Mouse (Mus musculus) intestine, embryonic 15.5 days (tissue): ENCODE measurements around the gene Ccdc92. TPM values are rescaled to one million over a fixed set of nuclear protein-coding genes. Genes with fewer than 3 reads are reported as not detected.

Experiments
- ATAC-seq: fragments of 200-750 bp; cut with Nextera tagmentation; 2 replicates; pipeline ENCODE4 v1.8.0; 2017; ENCODE audit warnings: moderate TSS enrichment, moderate library complexity
- H3K27ac ChIP-seq: fragments of 300-500 bp; sonication (generic); 2 replicates; pipeline ENCODE4 v1.5.1; 2015; ENCODE audit warnings: mild to moderate bottlenecking, inconsistent platforms
- H3K27me3 ChIP-seq: fragments of 300-500 bp; sonication (generic); replicated peaks from 2 replicates; pipeline ENCODE4 v1.6.1; 2015; ENCODE audit warnings: inconsistent platforms
- H3K36me3 ChIP-seq: fragments of 300-500 bp; sonication (generic); 2 replicates; pipeline ENCODE4 v1.6.1; 2015; ENCODE audit warnings: inconsistent platforms
- H3K4me1 ChIP-seq: fragments of 300-500 bp; sonication (generic); replicated peaks from 2 replicates; pipeline ENCODE4 v1.6.1; 2015; ENCODE audit warnings: inconsistent platforms
- H3K4me2 ChIP-seq: fragments of 300-500 bp; sonication (generic); replicated peaks from 2 replicates; pipeline ENCODE4 v1.6.1; 2015; ENCODE audit warnings: mild to moderate bottlenecking, inconsistent platforms
- H3K4me3 ChIP-seq: fragments of 300-500 bp; sonication (generic); replicated peaks from 2 replicates; pipeline ENCODE4 v1.5.1; 2015; ENCODE audit warnings: inconsistent platforms
- H3K9ac ChIP-seq: fragments of 300-500 bp; sonication (generic); 2 replicates; pipeline ENCODE4 v1.6.1; 2015; ENCODE audit warnings: inconsistent platforms
- H3K9me3 ChIP-seq: fragments of 300-500 bp; sonication (generic); 2 replicates; pipeline ENCODE4 v1.6.1; 2016; ENCODE audit warnings: inconsistent platforms
- WGBS: fragments of 180-500 bp; shearing (Covaris S2); methylation state at CpG from one replicate; pipeline ENCODE4 v1.1.7; 2015; 5-methylcytosine and 5-hydroxymethylcytosine counted together
- polyA plus RNA-seq: library from polyadenylated mRNA; unstranded; fragments of >200 nt; fragmentation: Nextera tagmentation; extraction: Ambion mirVana; gene quantifications from 2 replicates; pipeline ENCODE4 v1.2.1, GENCODE M21; 2015

The Ccdc92 gene
- polyA plus RNA-seq, result 6.4 and 6.6 TPM in 2 replicates

DNA sequence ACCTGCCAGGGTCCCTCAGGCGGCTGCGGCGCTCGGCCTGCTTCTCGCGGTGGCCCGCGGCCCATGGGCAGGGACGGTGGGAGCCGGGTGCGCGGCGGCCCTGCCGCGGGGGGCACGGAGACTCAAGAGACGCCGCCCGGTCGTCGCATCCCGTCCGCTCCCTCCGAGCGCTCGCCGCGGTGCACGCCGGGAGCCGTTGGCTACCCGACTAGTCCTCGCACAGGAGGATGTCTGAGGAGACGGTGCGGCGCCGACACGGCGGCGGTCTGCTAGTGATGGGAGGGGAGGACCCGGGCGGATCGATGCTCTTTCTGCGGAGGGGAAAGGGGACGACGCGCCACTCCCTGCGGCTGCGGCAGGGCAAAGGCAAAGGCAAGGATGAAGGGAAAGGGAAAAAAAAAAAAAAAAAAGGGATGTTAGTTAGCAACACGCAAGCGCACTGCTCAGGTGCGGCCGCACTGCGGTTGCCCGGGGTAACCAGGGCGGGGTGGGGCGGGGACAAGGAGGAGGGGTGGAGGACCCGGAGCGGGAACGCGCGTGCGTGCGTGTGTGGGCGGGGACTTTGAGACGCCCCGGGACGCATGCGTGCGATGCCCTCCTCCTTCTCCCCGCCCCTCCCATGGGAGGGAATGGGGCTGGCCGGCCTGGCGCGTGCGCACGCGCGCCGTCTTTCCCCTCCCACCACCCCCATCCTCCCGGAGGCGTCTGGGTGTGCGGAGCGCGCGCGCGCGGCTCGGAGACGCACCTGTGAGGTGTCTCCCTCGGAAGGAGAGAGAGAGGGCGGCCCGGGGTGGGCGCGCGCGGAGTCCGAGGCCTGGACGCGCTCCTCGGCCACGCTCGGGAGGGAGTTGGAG, at the start of gene Ccdc92, which contains the start of gene Zfp664:
Ccdc92 (minus strand) TSS at position 412 of the 854 bp plus-strand sequence.
Zfp664 (plus strand) TSS at position 679 of the 854 bp plus-strand sequence.
- Histone ChIP-seq H3K4me3 (peak within 1 kb of the TSS; percentile 98), H3K9ac (peak within 1 kb of the TSS; percentile 93), H3K4me2 (peak within 1 kb of the TSS; percentile 98), H3K9me3 (no peaks in the 10 kb centered on the region), H3K4me1 (peaks cover 12% of the 10 kb centered on the region; the same call in 1 of the 2 replicates), H3K36me3 (no peaks in the 10 kb centered on the region), H3K27ac (peak within 1 kb of the TSS; percentile 91), H3K27me3 (peaks cover 16% of the 10 kb centered on the region)
- peak; percentile 95 for ATAC-seq
- WGBS, result under 1% methylated on average over 94 of the region's 103 CpGs

DNA sequence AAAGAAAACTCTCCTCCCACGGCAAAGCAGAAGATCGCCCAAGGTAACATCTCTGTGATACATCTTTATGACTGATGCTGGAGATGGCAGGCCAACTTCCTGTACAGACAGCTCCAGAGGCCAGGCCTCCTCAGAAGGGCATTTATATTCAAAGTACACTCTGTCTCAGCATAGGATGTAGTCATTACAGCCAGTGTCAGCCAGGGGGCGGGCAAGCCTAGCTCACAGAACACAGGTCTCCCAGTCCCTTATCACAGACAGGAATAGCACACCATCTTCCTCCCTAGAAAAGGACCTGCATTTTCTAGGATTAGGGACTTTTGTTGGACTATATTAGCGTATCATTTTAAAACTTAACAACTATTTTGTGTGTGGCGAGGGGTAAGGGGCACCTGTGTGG, 46.6 kb upstream of the Ccdc92 start:
- WGBS, result 16% methylated on average over 5 of the region's 5 CpGs
- peak; percentile 73 for ATAC-seq
- H3K36me3 ChIP-seq, result no peaks in the 10 kb centered on the region

GRCm38 (mm10) chr5:124906890-124907289, 44.7 kb upstream of the Ccdc92 start:
- no peaks in the 10 kb centered on the region for H3K9me3 ChIP-seq

More for the DNA sequence above, 46.6 kb upstream of the Ccdc92 start:
- no peak overlapping the region for H3K27ac ChIP-seq
- H3K4me2 ChIP-seq, result no peak overlapping the region
- H3K9me3 ChIP-seq, result no peaks in the 10 kb centered on the region
- no peak overlapping the region for H3K9ac ChIP-seq
- H3K4me3 ChIP-seq, result no peak overlapping the region
- H3K27me3 ChIP-seq, result no peaks in the 10 kb centered on the region
- H3K4me1 ChIP-seq, result no peaks in the 10 kb centered on the region

DNA sequence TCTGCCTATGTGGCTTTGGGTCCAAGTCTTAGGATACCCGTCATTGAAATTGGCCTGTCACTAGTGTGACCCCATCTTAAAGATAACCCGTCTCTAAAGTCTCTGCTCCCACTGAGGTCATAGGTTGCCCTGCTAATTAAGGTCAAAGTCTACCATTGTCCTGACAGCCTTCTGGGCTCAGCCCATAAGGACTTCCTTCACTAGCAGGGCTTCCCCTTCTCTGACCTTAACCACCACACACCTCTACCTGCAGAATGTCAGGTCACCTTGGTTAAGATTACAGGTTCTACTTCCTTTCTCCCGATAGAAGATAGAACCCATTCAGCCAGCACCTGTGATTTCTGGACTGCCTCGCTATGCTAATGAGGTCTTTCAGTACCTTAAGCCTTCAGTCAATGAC, 41.6 kb upstream of the Ccdc92 start:
- no peaks in the 10 kb centered on the region for H3K36me3 ChIP-seq
- H3K4me2 ChIP-seq, result no peak overlapping the region
- WGBS, result 65% methylated on average over 4 of the region's 4 CpGs
- no peak overlapping the region for H3K9ac ChIP-seq
- H3K4me1 ChIP-seq, result peaks cover 5% of the 10 kb centered on the region
- peak; percentile 53 for ATAC-seq
- H3K9me3 ChIP-seq, result no peaks in the 10 kb centered on the region
- no peak overlapping the region for H3K27ac ChIP-seq
- no peaks in the 10 kb centered on the region for H3K27me3 ChIP-seq
- H3K4me3 ChIP-seq, result no peak overlapping the region

More at GRCm38 (mm10) chr5:124906890-124907289, 44.7 kb upstream of the Ccdc92 start:
- Histone ChIP-seq H3K4me2 (no peak overlapping the region), H3K27me3 (no peaks in the 10 kb centered on the region), H3K27ac (no peak overlapping the region), H3K4me1 (no peaks in the 10 kb centered on the region), H3K4me3 (no peak overlapping the region), H3K36me3 (no peaks in the 10 kb centered on the region), H3K9ac (no peak overlapping the region)
- WGBS, result 64% methylated on average over 13 of the region's 13 CpGs
- no peak for ATAC-seq

DNA sequence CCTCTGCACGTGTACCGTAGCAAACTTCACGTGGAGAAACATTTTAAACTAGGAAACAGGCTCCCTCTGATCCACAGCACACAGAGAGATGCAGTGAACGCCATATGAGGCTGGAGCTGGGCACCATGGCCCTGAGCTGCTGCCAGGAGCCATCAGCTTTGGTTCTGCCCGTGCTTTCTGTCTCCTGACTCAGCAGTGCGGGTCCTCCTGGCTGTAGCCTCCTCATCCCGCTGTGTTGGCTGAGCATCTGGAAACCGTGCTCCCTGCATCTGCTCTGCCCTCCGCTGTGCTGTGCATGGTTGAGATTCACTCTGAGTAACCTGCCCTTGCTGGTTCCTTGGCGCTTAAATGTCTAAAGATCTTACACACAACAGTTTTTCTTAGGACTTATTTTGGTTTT, 40.0 kb upstream of the Ccdc92 start:
- peaks cover 5% of the 10 kb centered on the region for H3K4me1 ChIP-seq
- H3K27me3 ChIP-seq, result no peaks in the 10 kb centered on the region
- H3K36me3 ChIP-seq, result no peaks in the 10 kb centered on the region
- H3K9ac ChIP-seq, result no peak overlapping the region
- ATAC-seq, result no peak
- H3K27ac ChIP-seq, result no peak overlapping the region
- H3K4me2 ChIP-seq, result no peak overlapping the region
- 83% methylated on average over 10 of the region's 10 CpGs for WGBS
- no peaks in the 10 kb centered on the region for H3K9me3 ChIP-seq
- no peak overlapping the region for H3K4me3 ChIP-seq

DNA sequence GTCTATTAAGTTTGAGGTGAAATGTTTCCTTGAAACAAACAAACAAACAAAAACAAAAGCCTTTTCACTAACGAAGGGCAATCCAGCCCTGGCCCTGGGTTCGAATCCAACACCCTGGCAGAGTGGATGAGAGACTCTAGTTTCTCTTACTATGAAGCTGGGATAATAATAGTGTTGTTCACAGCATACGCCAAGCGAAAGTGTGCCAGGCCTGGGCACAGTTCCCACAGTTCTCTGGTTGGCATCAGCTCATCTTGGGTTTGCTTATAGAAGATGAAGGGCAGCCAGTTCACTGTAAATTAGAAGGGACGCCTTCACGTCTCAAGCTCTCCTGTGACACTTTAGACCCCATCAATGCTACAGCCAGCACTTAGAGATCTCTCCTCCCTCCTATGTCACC, 39.5 kb upstream of the Ccdc92 start:
- no peak overlapping the region for H3K4me2 ChIP-seq
- ATAC-seq, result no peak
- no peak overlapping the region for H3K27ac ChIP-seq
- H3K9ac ChIP-seq, result no peak overlapping the region
- no peaks in the 10 kb centered on the region for H3K27me3 ChIP-seq
- 88% methylated on average over 6 of the region's 6 CpGs for WGBS
- H3K36me3 ChIP-seq, result no peaks in the 10 kb centered on the region
- H3K4me1 ChIP-seq, result peaks cover 5% of the 10 kb centered on the region
- H3K4me3 ChIP-seq, result no peak overlapping the region
- H3K9me3 ChIP-seq, result no peaks in the 10 kb centered on the region

DNA sequence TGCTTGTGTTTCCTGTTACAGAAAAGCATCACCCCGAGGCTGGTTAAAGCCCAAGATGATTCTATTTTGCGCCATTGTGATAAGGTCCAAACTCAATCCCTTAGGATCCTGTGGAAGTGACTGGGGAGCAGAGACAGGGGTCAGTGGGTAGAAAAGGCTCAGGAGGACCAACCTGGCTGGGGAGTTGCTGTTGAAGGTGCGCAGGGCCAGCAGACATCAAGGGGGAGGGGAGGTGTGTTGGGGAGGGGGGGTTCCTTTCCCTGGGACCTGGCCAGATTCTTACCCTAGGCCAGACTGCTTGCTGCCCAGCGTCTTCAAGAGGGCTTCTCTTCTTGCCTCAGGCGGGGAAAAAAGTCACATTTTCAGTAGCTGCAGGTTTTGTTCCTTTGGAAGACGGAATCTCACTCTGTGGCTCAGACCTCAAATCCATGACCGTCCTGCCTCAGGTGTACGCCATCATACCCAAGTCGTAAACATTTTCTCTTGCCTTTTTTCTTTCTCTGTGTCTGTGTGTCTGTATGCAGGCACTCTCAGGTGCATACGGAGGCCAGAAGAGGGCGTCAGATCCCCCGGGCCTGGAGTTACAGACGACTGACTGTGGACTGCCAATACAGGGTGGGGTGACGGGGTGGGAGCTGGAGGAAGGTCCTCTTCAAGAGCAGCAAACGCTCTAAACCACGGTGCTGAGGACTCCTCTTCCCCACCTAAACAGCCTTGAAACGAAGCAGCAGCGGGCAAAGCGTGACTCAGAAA, 38.7 kb upstream of the Ccdc92 start:
- Histone ChIP-seq H3K27ac (no peak overlapping the region), H3K4me3 (no peak overlapping the region), H3K4me2 (no peak overlapping the region), H3K27me3 (no peaks in the 10 kb centered on the region), H3K4me1 (peaks cover 5% of the 10 kb centered on the region), H3K9me3 (no peaks in the 10 kb centered on the region), H3K36me3 (no peaks in the 10 kb centered on the region), H3K9ac (no peak overlapping the region)
- 69% methylated on average over 19 of the region's 19 CpGs for WGBS
- no peak for ATAC-seq

- H3K4me3 ChIP-seq, result peak overlapping the region; percentile 20
- no peak overlapping the region for H3K9ac ChIP-seq
- H3K36me3 ChIP-seq, result no peaks in the 10 kb centered on the region
- 0 out of 2 replicates have a peak overlapping the region, but pooled peaks have one; percentile 58 for H3K27ac ChIP-seq
- 17% methylated on average over 20 of the region's 20 CpGs for WGBS
- no peaks in the 10 kb centered on the region for H3K9me3 ChIP-seq
- H3K27me3 ChIP-seq, result no peaks in the 10 kb centered on the region
- ATAC-seq, result peak; percentile 53
- H3K4me2 ChIP-seq, result peak overlapping the region; percentile 64
- peaks cover 5% of the 10 kb centered on the region for H3K4me1 ChIP-seq
Measured at GRCm38 (mm10) chr5:124899945-124900631, 37.9 kb upstream of the Ccdc92 start.

DNA sequence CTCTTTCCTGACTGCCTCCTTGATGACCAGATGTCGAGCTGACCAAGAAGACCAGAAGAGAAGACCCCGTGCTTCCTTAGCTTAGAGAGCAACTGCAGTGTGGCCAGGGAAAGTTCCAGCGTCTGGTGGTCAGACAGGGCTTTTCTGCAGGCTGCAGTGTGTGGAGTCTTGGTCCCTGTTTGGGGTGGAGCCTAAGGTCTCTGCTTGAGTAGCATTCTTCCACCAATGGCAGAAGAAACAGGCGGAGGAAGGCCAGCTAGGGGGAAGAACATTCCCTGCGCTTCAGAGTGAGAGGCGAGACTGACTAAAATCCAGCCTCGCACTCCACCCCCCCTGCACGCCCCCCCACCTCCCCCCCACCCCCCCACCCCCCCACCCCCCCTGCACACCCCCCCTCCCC, 33.9 kb upstream of the Ccdc92 start:
- WGBS, result 54% methylated on average over 7 of the region's 8 CpGs
- H3K27ac ChIP-seq, result no peak overlapping the region

DNA sequence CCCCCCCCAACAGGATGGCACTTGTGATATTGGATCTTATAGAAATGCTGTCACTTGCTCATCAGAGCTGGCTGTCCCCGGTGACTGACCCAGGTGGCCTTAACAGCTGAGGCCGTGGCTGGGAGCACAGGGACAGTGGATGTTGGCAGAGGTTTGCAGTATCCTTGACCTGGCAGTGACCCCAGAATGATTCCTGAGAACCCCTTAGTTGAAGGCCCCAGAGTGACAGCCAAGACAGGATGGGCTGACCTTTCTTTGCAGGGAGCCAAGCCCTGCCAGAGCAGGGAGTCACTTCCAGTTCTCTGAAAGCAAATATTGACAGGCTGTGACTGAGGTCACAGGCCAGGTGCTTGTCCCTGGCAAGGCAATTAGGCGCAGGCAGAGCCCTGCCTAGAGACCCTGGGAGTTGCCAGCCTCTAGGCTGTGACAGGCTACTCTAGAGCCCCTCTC, 29.7 kb upstream of the Ccdc92 start:
- H3K27me3 ChIP-seq, result no peaks in the 10 kb centered on the region
- peak; percentile 63 for ATAC-seq
- H3K9me3 ChIP-seq, result no peaks in the 10 kb centered on the region
- H3K4me2 ChIP-seq, result no peak overlapping the region
- no peak overlapping the region for H3K27ac ChIP-seq
- H3K4me3 ChIP-seq, result no peak overlapping the region
- no peak overlapping the region for H3K9ac ChIP-seq
- H3K4me1 ChIP-seq, result 0 out of 2 replicates have a peak, but pooled peaks cover 3% of the 10 kb centered on the region
- 50% methylated on average over 3 of the region's 3 CpGs for WGBS
- H3K36me3 ChIP-seq, result peaks cover 4% of the 10 kb centered on the region

More for the DNA sequence above, 33.9 kb upstream of the Ccdc92 start:
- ATAC-seq, result no peak
- Histone ChIP-seq H3K4me1 (peaks cover 8% of the 10 kb centered on the region), H3K4me3 (no peak overlapping the region), H3K9ac (no peak overlapping the region), H3K9me3 (no peaks in the 10 kb centered on the region), H3K36me3 (no peaks in the 10 kb centered on the region), H3K27me3 (no peaks in the 10 kb centered on the region), H3K4me2 (no peak overlapping the region)

DNA sequence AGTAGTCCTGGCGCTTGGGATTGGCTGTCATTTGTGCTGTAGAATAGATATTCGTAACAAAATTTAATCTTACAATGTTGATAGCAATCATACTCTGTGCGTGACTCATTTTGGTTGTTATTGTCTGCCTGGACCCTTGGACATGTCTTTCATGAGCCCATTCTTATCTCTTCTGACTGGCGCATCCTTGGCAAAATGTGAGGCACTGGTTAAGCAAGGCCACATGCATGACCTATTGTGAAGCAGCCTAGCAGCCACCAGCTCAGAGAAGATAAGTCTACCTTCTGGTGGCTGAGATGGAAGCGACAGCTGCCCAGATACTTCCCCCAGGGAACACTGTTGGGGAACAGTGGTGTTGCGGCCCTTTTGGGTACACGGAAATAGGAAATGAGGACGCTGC, 26.4 kb upstream of the Ccdc92 start:
- Histone ChIP-seq H3K36me3 (peaks cover 28% of the 10 kb centered on the region), H3K9me3 (no peaks in the 10 kb centered on the region)
- 93% methylated on average over 8 of the region's 8 CpGs for WGBS

GRCm38 (mm10) chr5:124883877-124884276, 21.7 kb upstream of the Ccdc92 start:
- no peaks in the 10 kb centered on the region for H3K4me1 ChIP-seq
- no peaks in the 10 kb centered on the region for H3K9me3 ChIP-seq
- no peak overlapping the region for H3K4me2 ChIP-seq
- H3K27me3 ChIP-seq, result no peaks in the 10 kb centered on the region
- H3K27ac ChIP-seq, result no peak overlapping the region
- peaks cover 28% of the 10 kb centered on the region for H3K36me3 ChIP-seq
- no peak overlapping the region for H3K4me3 ChIP-seq
- H3K9ac ChIP-seq, result no peak overlapping the region
- WGBS, result 91% methylated on average over 6 of the region's 6 CpGs
- no peak for ATAC-seq

More for the DNA sequence above, 26.4 kb upstream of the Ccdc92 start:
- Histone ChIP-seq H3K27me3 (no peaks in the 10 kb centered on the region), H3K27ac (no peak overlapping the region), H3K4me1 (0 out of 2 replicates have a peak, but pooled peaks cover 3% of the 10 kb centered on the region), H3K9ac (no peak overlapping the region), H3K4me3 (no peak overlapping the region), H3K4me2 (no peak overlapping the region)
- ATAC-seq, result no peak
